Mouse (Mus musculus) adrenal gland, postnatal 10 days (tissue): ENCODE results near the gene Iqsec2. TPM values are rescaled to one million over a fixed set of nuclear protein-coding genes. Genes with fewer than 3 reads are reported as not detected.

Experiments used
- DNase-seq: peaks from one replicate; pipeline ENCODE4 v3.0.0; 2021; ENCODE audit warnings: mixed read lengths
- long read RNA-seq, 2 experiments: library from polyadenylated mRNA; stranded (forward); transcript quantifications; one replicate each; pipeline ENCODE4 v2.0.0; 2021
- total RNA-seq, 2 experiments: library from RNA; stranded (reverse); gene quantifications; 2 replicates each; pipeline ENCODE4 v1.2.3; 2021

Iqsec2 gene
- total RNA-seq = 10 to 100 TPM; 25.3 to 30.0 TPM
- long read RNA-seq, experiment 1, partial matches to known transcripts = 2 of 10 reads
- long read RNA-seq, experiment 1, other reads (novel, unspliced or antisense) = 6 of 10 reads
- long read RNA-seq, experiment 2, partial matches to known transcripts = 6 of 13 reads
- long read RNA-seq, experiment 2, other reads (novel, unspliced or antisense) = 2 of 13 reads

GRCm38 (mm10) chrX:152143941-152144741, at the start of gene Iqsec2:
Iqsec2 (plus strand) TSS chrX:152144268.
- DNase-seq = peak; percentile 63

- no peak for DNase-seq
Measured at GRCm38 (mm10) chrX:152097572-152097971, 46.5 kb upstream of the Iqsec2 start.

- DNase-seq = no peak
Measured at GRCm38 (mm10) chrX:152121687-152122086, 22.4 kb upstream of the Iqsec2 start.

GRCm38 (mm10) chrX:152130777-152131176, 13.3 kb upstream of the Iqsec2 start:
- DNase-seq = no peak

GRCm38 (mm10) chrX:152132029-152132428, 12.0 kb upstream of the Iqsec2 start:
- no peak for DNase-seq

GRCm38 (mm10) chrX:152135195-152135594, 8.9 kb upstream of the Iqsec2 start:
- no peak for DNase-seq

GRCm38 (mm10) chrX:152144742-152145214, 710 bp downstream of the Iqsec2 start:
- peak; percentile 27 for DNase-seq

GRCm38 (mm10) chrX:152146150-152146549, 2.1 kb downstream of the Iqsec2 start:
- no peak for DNase-seq

GRCm38 (mm10) chrX:152146691-152147090, 2.6 kb downstream of the Iqsec2 start:
- DNase-seq = no peak

GRCm38 (mm10) chrX:152147451-152148116, 3.5 kb downstream of the Iqsec2 start:
- DNase-seq = peak; percentile 72

GRCm38 (mm10) chrX:152148706-152149105, 4.6 kb downstream of the Iqsec2 start:
- peak; percentile 8 for DNase-seq

- peak; percentile 66 for DNase-seq
Measured at GRCm38 (mm10) chrX:152151709-152152108, 7.6 kb downstream of the Iqsec2 start.

GRCm38 (mm10) chrX:152158294-152158693, 14.2 kb downstream of the Iqsec2 start:
- DNase-seq = no peak

- DNase-seq = no peak
Measured at GRCm38 (mm10) chrX:152161404-152161803, 17.3 kb downstream of the Iqsec2 start.

GRCm38 (mm10) chrX:152164061-152164460, 20.0 kb downstream of the Iqsec2 start:
- no peak for DNase-seq

- DNase-seq = no peak
Measured at GRCm38 (mm10) chrX:152166161-152166560, 22.1 kb downstream of the Iqsec2 start.

GRCm38 (mm10) chrX:152168521-152168920, 24.5 kb downstream of the Iqsec2 start:
- peak; percentile 19 for DNase-seq

- peak; percentile 42 for DNase-seq
Measured at GRCm38 (mm10) chrX:152171041-152172026, 27.3 kb downstream of the Iqsec2 start.

- peak; percentile 53 for DNase-seq
Measured at GRCm38 (mm10) chrX:152172487-152172935, 28.4 kb downstream of the Iqsec2 start.

- peak; percentile 37 for DNase-seq
Measured at GRCm38 (mm10) chrX:152175284-152175683, 31.2 kb downstream of the Iqsec2 start.

GRCm38 (mm10) chrX:152177897-152178296, 33.8 kb downstream of the Iqsec2 start:
- DNase-seq = no peak
